Mouse (Mus musculus) heart, adult 2 months (tissue): Measurements from ENCODE around the gene Rsph14. TPM values are rescaled to one million over a fixed set of nuclear protein-coding genes. Genes with fewer than 3 reads are reported as not detected.

ENCODE experiments used
- DNase-seq, 2 experiments: peaks; one replicate each; pipeline ENCODE4 v3.0.0; 2021
- H3K27ac ChIP-seq: fragments of 200-600 bp; 2 replicates; pipeline ENCODE4 v1.8.1; 2022
- H3K27me3 ChIP-seq: fragments of 200-500 bp; 2 replicates; pipeline ENCODE4 v1.6.1; 2012; ENCODE audit warnings: mild to moderate bottlenecking, low read length, inconsistent platforms, mixed read lengths; ENCODE audit not compliant: control insufficient read depth, insufficient read depth
- H3K36me3 ChIP-seq: fragments of 200-500 bp; 2 replicates; pipeline ENCODE4 v1.6.1; 2012; ENCODE audit warnings: low read length, inconsistent platforms; ENCODE audit not compliant: control insufficient read depth, insufficient read depth
- H3K4me1 ChIP-seq: fragments of 200-500 bp; 2 replicates; pipeline ENCODE4 v1.6.1; 2011; ENCODE audit warnings: low read length; ENCODE audit not compliant: control insufficient read depth, insufficient read depth
- H3K4me3 ChIP-seq: fragments of 200-600 bp; 2 replicates; pipeline ENCODE4 v1.8.1; 2022
- H3K79me2 ChIP-seq: fragments of 200-500 bp; replicated peaks from 2 replicates; pipeline ENCODE4 v1.6.1; 2012; ENCODE audit warnings: mild to moderate bottlenecking, inconsistent platforms, low read length, moderate library complexity, mixed read lengths; ENCODE audit not compliant: control insufficient read depth, insufficient read depth
- H3K9ac ChIP-seq: fragments of 200-500 bp; 2 replicates; pipeline ENCODE4 v1.6.1; 2012; ENCODE audit warnings: low read depth, mild to moderate bottlenecking, control low read depth, inconsistent platforms, low read length, mixed read lengths
- CTCF ChIP-seq: fragments of 200-600 bp; IDR thresholded peaks from 2 replicates; pipeline ENCODE4 v1.8.1; 2022; ENCODE audit warnings: antibody characterized with exemption, mild to moderate bottlenecking, moderate library complexity
- EP300 ChIP-seq: fragments of 200-500 bp; IDR thresholded peaks from 2 replicates; pipeline ENCODE4 v1.6.1; 2011; ENCODE audit warnings: low read depth, low read length, control low read depth; ENCODE audit not compliant: insufficient read depth
- POLR2A ChIP-seq: fragments of 200-500 bp; IDR thresholded peaks from 2 replicates; pipeline ENCODE4 v1.6.1; 2011; ENCODE audit warnings: mild to moderate bottlenecking, low read depth, low read length, control low read depth; ENCODE audit not compliant: insufficient read depth
- WGBS: fragments of 180-500 bp; shearing (Covaris S2); methylation state at CpG from one replicate; pipeline ENCODE4 v1.1.7; 2018; 5-methylcytosine and 5-hydroxymethylcytosine counted together
- intact Hi-C: fragments of 180-260 bp; cut with DNase I; formaldehyde crosslinking; loops from one replicate; pipeline ENCODE4 v1.15.1; 2025
- polyA plus RNA-seq: library from polyadenylated mRNA; depleted of rRNA; stranded (reverse); fragments of >200 nt; gene quantifications from 2 replicates; pipeline ENCODE4 v1.2.3, GENCODE M21; 2012
- total RNA-seq, 2 experiments: library from RNA; stranded (reverse); gene quantifications; 2 replicates each; pipeline ENCODE4 v1.2.3; 2021

Gene Rsph14
- total and polyA plus RNA-seq, 3 experiments = 0.86 TPM; not detected in 2

GRCm38 (mm10) chr10:75058336-75058735 lies 25.9 kb upstream of the Rsph14 start:
- intact Hi-C loops = no loop called here
- peaks cover 4% of the 10 kb centered on the region; the same call in 1 of the 2 replicates for H3K4me1 ChIP-seq
- 81% methylated on average over 8 of the region's 8 CpGs for WGBS

GRCm38 (mm10) chr10:75056255-75056654 lies 23.9 kb upstream of the Rsph14 start:
- Histone ChIP-seq H3K9ac (no peak overlapping the region), H3K27ac (no peak overlapping the region), H3K4me3 (no peak overlapping the region), H3K36me3 (no peaks in the 10 kb centered on the region), H3K27me3 (no peaks in the 10 kb centered on the region), H3K4me1 (peaks cover 2% of the 10 kb centered on the region; the same call in 1 of the 2 replicates), H3K79me2 (no peaks in the 10 kb centered on the region; the same call in 1 of the 2 replicates)
- DNase-seq = no peak
- 52% methylated on average over 4 of the region's 4 CpGs for WGBS
- TF ChIP-seq EP300 (no peak), POLR2A (no peak), CTCF (no peak)
- intact Hi-C loops = no loop called here

More at GRCm38 (mm10) chr10:75058336-75058735, 25.9 kb upstream of the Rsph14 start:
- TF ChIP-seq EP300 = no peak
- TF ChIP-seq CTCF = no peak
- no peak for TF ChIP-seq POLR2A
- no peak overlapping the region for H3K9ac ChIP-seq
- H3K27me3 ChIP-seq = no peaks in the 10 kb centered on the region
- no peak overlapping the region for H3K4me3 ChIP-seq
- no peak overlapping the region for H3K27ac ChIP-seq
- H3K79me2 ChIP-seq = no peaks in the 10 kb centered on the region; the same call in none of the 2 replicates
- DNase-seq = no peak
- H3K36me3 ChIP-seq = no peaks in the 10 kb centered on the region

- Histone ChIP-seq H3K9ac (no peak overlapping the region), H3K27me3 (no peaks in the 10 kb centered on the region), H3K27ac (no peak overlapping the region), H3K4me1 (peaks cover 2% of the 10 kb centered on the region; the same call in 1 of the 2 replicates), H3K4me3 (no peak overlapping the region), H3K36me3 (no peaks in the 10 kb centered on the region), H3K79me2 (no peaks in the 10 kb centered on the region)
- intact Hi-C loops = no loop called here
- no peak for DNase-seq
- TF ChIP-seq POLR2A (no peak), CTCF (no peak), EP300 (no peak)
- WGBS = 72% methylated on average over 5 of the region's 5 CpGs
Measured at GRCm38 (mm10) chr10:75055672-75056071, 23.3 kb upstream of the Rsph14 start.

GRCm38 (mm10) chr10:75054125-75054524 lies 21.7 kb upstream of the Rsph14 start:
- no peak overlapping the region for H3K4me3 ChIP-seq
- no peaks in the 10 kb centered on the region for H3K36me3 ChIP-seq
- H3K27ac ChIP-seq = no peak overlapping the region
- no peak overlapping the region for H3K9ac ChIP-seq
- peaks cover 2% of the 10 kb centered on the region; the same call in 1 of the 2 replicates for H3K4me1 ChIP-seq
- 21% methylated on average over 6 of the region's 6 CpGs for WGBS
- no peaks in the 10 kb centered on the region for H3K27me3 ChIP-seq
- peak; percentile 40 to 55 for DNase-seq
- intact Hi-C loops = no loop called here
- H3K79me2 ChIP-seq = no peaks in the 10 kb centered on the region
- TF ChIP-seq EP300 (peak; percentile 71; the same call in 1 of the 2 replicates), CTCF (no peak), POLR2A (no peak)

- Histone ChIP-seq H3K27ac (no peak overlapping the region), H3K27me3 (no peaks in the 10 kb centered on the region), H3K36me3 (no peaks in the 10 kb centered on the region), H3K79me2 (no peaks in the 10 kb centered on the region), H3K4me1 (peaks cover 2% of the 10 kb centered on the region; the same call in 1 of the 2 replicates), H3K4me3 (no peak overlapping the region), H3K9ac (no peak overlapping the region)
- no peak for TF ChIP-seq CTCF
- no peak for TF ChIP-seq POLR2A
- TF ChIP-seq EP300 = no peak
- 74% methylated on average over 4 of the region's 4 CpGs for WGBS
- intact Hi-C loops = no loop called here
- DNase-seq = no peak
Measured at GRCm38 (mm10) chr10:75053655-75054054, 21.3 kb upstream of the Rsph14 start.

GRCm38 (mm10) chr10:75052902-75053301 lies 20.5 kb upstream of the Rsph14 start:
- TF ChIP-seq EP300 (no peak), POLR2A (no peak), CTCF (no peak)
- intact Hi-C loops = no loop called here
- H3K4me3 ChIP-seq = no peak overlapping the region
- H3K27me3 ChIP-seq = no peaks in the 10 kb centered on the region
- H3K27ac ChIP-seq = no peak overlapping the region
- no peak for DNase-seq
- H3K9ac ChIP-seq = no peak overlapping the region
- peaks cover 2% of the 10 kb centered on the region; the same call in 1 of the 2 replicates for H3K4me1 ChIP-seq
- WGBS = 88% methylated on average over 8 of the region's 8 CpGs
- H3K36me3 ChIP-seq = no peaks in the 10 kb centered on the region
- H3K79me2 ChIP-seq = no peaks in the 10 kb centered on the region
